Mouse (Mus musculus) lung, embryonic 14.5 days (tissue): ENCODE measurements around the gene Olfr1121. TPM values are rescaled to one million over a fixed set of nuclear protein-coding genes. Genes with fewer than 3 reads are reported as not detected.

Source experiments
- ATAC-seq: fragments of 200-750 bp; cut with Nextera tagmentation; 2 replicates; pipeline ENCODE4 v1.8.0; 2017; ENCODE audit warnings: mild to moderate bottlenecking, moderate TSS enrichment, moderate library complexity; ENCODE audit not compliant: insufficient read depth
- DNase-seq: peaks from one replicate; pipeline ENCODE4 v3.0.0-alpha.2; 2015
- H3K27ac ChIP-seq: fragments of 300-500 bp; sonication (generic); 2 replicates; pipeline ENCODE4 v1.5.1; 2014; ENCODE audit warnings: low read depth, mild to moderate bottlenecking, moderate library complexity
- H3K27me3 ChIP-seq: fragments of 300-500 bp; sonication (generic); 2 replicates; pipeline ENCODE4 v1.6.1; 2014; ENCODE audit warnings: low read length, control low read depth; ENCODE audit not compliant: insufficient read depth
- H3K36me3 ChIP-seq: fragments of 300-500 bp; sonication (generic); 2 replicates; pipeline ENCODE4 v1.6.1; 2014; ENCODE audit warnings: control low read depth; ENCODE audit not compliant: insufficient read depth
- H3K4me1 ChIP-seq: fragments of 300-500 bp; sonication (generic); 2 replicates; pipeline ENCODE4 v1.6.1; 2014; ENCODE audit warnings: antibody characterized with exemption, control low read depth; ENCODE audit not compliant: insufficient read depth
- H3K4me2 ChIP-seq: fragments of 300-500 bp; sonication (generic); 2 replicates; pipeline ENCODE4 v1.6.1; 2014; ENCODE audit warnings: mild to moderate bottlenecking
- H3K4me3 ChIP-seq: fragments of 300-500 bp; sonication (generic); 2 replicates; pipeline ENCODE4 v1.5.1; 2014; ENCODE audit warnings: low read depth, low read length
- H3K9ac ChIP-seq: fragments of 300-500 bp; sonication (generic); 2 replicates; pipeline ENCODE4 v1.6.1; 2014
- H3K9me3 ChIP-seq: fragments of 300-500 bp; sonication (generic); 2 replicates; pipeline ENCODE4 v1.6.1; 2016; ENCODE audit warnings: low read depth, low read length, control low read depth
- CTCF ChIP-seq: IDR thresholded peaks from 2 replicates; pipeline ENCODE4 v1.5.1; 2016; ENCODE audit warnings: antibody characterized with exemption, low read depth
- WGBS: fragments of 180-500 bp; shearing (Covaris S2); extraction: QIAGEN DNeasy Blood & Tissue Kit; methylation state at CpG from one replicate; pipeline ENCODE4 v1.1.7; 2014; 5-methylcytosine and 5-hydroxymethylcytosine counted together
- polyA plus RNA-seq: library from polyadenylated mRNA; unstranded; fragments of >200 nt; fragmentation: Nextera tagmentation; extraction: Ambion mirVana; gene quantifications from 2 replicates; pipeline ENCODE4 v1.2.1, GENCODE M21; 2014

Olfr1121 gene
- polyA plus RNA-seq, 1 experiment from 2014 or later: not detected

DNA sequence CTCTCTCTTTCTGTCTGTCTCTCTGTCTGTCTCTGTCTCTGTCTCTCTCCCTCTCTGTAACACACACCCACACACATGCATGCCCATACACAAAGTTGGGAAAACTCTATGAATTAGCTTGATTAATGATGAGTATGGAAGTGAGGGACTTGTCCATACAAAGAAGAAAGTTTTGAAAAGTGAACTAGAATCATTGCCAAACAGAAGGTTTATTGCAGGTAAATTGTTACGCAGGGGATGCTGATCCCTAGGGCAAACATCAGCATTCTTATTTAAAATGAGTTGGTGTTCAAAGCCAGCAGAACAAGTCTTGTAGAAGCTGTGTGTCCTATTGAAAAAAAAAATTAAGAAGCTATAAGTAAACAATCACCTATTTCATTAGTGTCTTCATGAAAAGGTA, 46.6 kb downstream of the Olfr1121 start, which contains the start of gene Olfr1123:
Gene Olfr1123, plus strand, starts transcription at position 301 of the 400 bp plus-strand sequence.
- no peaks in the 10 kb centered on the region for H3K9me3 ChIP-seq
- TF ChIP-seq CTCF: no peak
- no peak within 1 kb of the TSS for H3K4me2 ChIP-seq
- H3K9ac ChIP-seq: no peak within 1 kb of the TSS
- 91% methylated on average over 1 of the region's 1 CpGs for WGBS
- no peaks in the 10 kb centered on the region for H3K27me3 ChIP-seq
- no peaks in the 10 kb centered on the region for H3K4me1 ChIP-seq
- no peaks in the 10 kb centered on the region for H3K36me3 ChIP-seq
- DNase-seq: no peak
- H3K4me3 ChIP-seq: no peak within 1 kb of the TSS
- no peak for ATAC-seq
- H3K27ac ChIP-seq: no peak within 1 kb of the TSS

Other genes starting within 250 kb of the Olfr1121 start
- not detected in 2 replicates for gene Olfr1110, start 229.6 kb upstream of the Olfr1121 start, polyA plus RNA-seq
- not detected in 2 replicates for gene Olfr1111, start 217.3 kb upstream of the Olfr1121 start, polyA plus RNA-seq
- gene Olfr1112, start 182.1 kb upstream of the Olfr1121 start, polyA plus RNA-seq: not detected in 2 replicates
- not detected in 2 replicates for gene Olfr1113, start 160.9 kb upstream of the Olfr1121 start, polyA plus RNA-seq
- not detected in 2 replicates for gene Olfr1115, start 121.9 kb upstream of the Olfr1121 start, polyA plus RNA-seq
- not detected in 2 replicates for gene Olfr1116, start 102.4 kb upstream of the Olfr1121 start, polyA plus RNA-seq
- not detected in 2 replicates for gene Olfr1118, start 62.3 kb upstream of the Olfr1121 start, polyA plus RNA-seq
- gene Olfr1120, start 15.1 kb upstream of the Olfr1121 start, polyA plus RNA-seq: not detected in 2 replicates
- not detected in 2 replicates for gene Olfr1122, start 16.0 kb downstream of the Olfr1121 start, polyA plus RNA-seq
- gene Olfr1123, start 46.7 kb downstream of the Olfr1121 start, polyA plus RNA-seq: not detected in 2 replicates
- not detected in 2 replicates for gene Olfr1124, start 60.4 kb downstream of the Olfr1121 start, polyA plus RNA-seq
- not detected in 2 replicates for gene Olfr1126, start 84.1 kb downstream of the Olfr1121 start, polyA plus RNA-seq
- gene Pramel7, start 127.2 kb downstream of the Olfr1121 start, polyA plus RNA-seq: not detected in 2 replicates
- gene Pramel6, start 136.7 kb downstream of the Olfr1121 start, polyA plus RNA-seq: not detected in 2 replicates
- not detected in 2 replicates for gene Olfr153, start 161.9 kb downstream of the Olfr1121 start, polyA plus RNA-seq
- not detected in 2 replicates for gene Olfr1128, start 175.6 kb downstream of the Olfr1121 start, polyA plus RNA-seq
- gene Olfr1129, start 204.0 kb downstream of the Olfr1121 start, polyA plus RNA-seq: not detected in 2 replicates
- gene Olfr1130, start 236.3 kb downstream of the Olfr1121 start, polyA plus RNA-seq: not detected in 2 replicates